Comparison of ENCODE assay signal across 19 mouse cellular contexts in genomic region chr14:79534206-79534605, GRCm38 (mm10). TPM values are rescaled to one million over a fixed set of nuclear protein-coding genes. Genes with fewer than 3 reads are reported as not detected.
DNase-seq lines count a peak whose midpoint lies in the region; ATAC-seq and TF ChIP-seq lines count a peak whose summit lies in the region.
"Had no signal": no experiment of that assay in that cellular context is flagged by ENCODE, and none has a peak within 500 bp of the region (broad histone marks: within the 10 kb centered on the region; RNA-seq: fewer than 3 reads in every experiment).

No protein-coding gene starts in this region.

- ATAC-seq in megakaryocyte, adult 5-6 weeks (ENCODE audit: poor library complexity, severe bottlenecking) = no peak
- ATAC-seq: midbrain, embryonic 13.5 days had no signal

- no peaks in the 10 kb centered on the region for H3K36me3 ChIP-seq in heart, embryonic 10.5 days
- H3K36me3 ChIP-seq in megakaryocyte, embryonic 14.5 days (replicated peaks; ENCODE audit: low read length) = peaks cover 31% of the 10 kb centered on the region
- H3K36me3 ChIP-seq in small intestine, adult 2 months (ENCODE audit: control insufficient read depth, insufficient read depth, low read length) = peaks cover 8% of the 10 kb centered on the region
- H3K36me3 ChIP-seq: forebrain, embryonic 12.5 days; limb, embryonic 12.5 days; midbrain, embryonic 13.5 days; neural tube, embryonic 15.5 days had no signal

- no peak for TF ChIP-seq CTCF in small intestine, adult 2 months (IDR thresholded peaks at IDR 0.05; ENCODE audit: extremely low read depth, insufficient read length, insufficient replicate concordance, low read depth, low read length)

- H3K27me3 ChIP-seq in heart, embryonic 10.5 days (ENCODE audit: insufficient read depth, poor library complexity, severe bottlenecking) = no peaks in the 10 kb centered on the region
- no peaks in the 10 kb centered on the region for H3K27me3 ChIP-seq in megakaryocyte, embryonic 14.5 days (replicated peaks)
- no peaks in the 10 kb centered on the region for H3K27me3 ChIP-seq in small intestine, adult 2 months (ENCODE audit: control insufficient read depth, insufficient read depth, low read length)
- H3K27me3 ChIP-seq: forebrain, embryonic 12.5 days; limb, embryonic 12.5 days; midbrain, embryonic 13.5 days; neural tube, embryonic 15.5 days had no signal

- H3K27ac ChIP-seq in heart, embryonic 10.5 days = peak overlapping the region; percentile 42; the same call in 1 of the 2 replicates
- peak overlapping the region; percentile 39; the same call in 1 of the 2 replicates for H3K27ac ChIP-seq in small intestine, adult 2 months (ENCODE audit: insufficient read depth, low read depth, low read length)
- H3K27ac ChIP-seq: forebrain, embryonic 12.5 days; hindbrain, embryonic 14.5 days; limb, embryonic 12.5 days; midbrain, embryonic 13.5 days; neural tube, embryonic 15.5 days had no signal

- H3K4me3 ChIP-seq in heart, embryonic 10.5 days = no peak overlapping the region
- H3K4me3 ChIP-seq in megakaryocyte, embryonic 14.5 days (replicated peaks) = peak overlapping the region; percentile 83
- H3K4me3 ChIP-seq in small intestine, adult 2 months (ENCODE audit: low read depth, low read length) = no peak overlapping the region
- H3K4me3 ChIP-seq: forebrain, embryonic 12.5 days; limb, embryonic 12.5 days; midbrain, embryonic 13.5 days; myocyte; neural tube, embryonic 15.5 days had no signal

- TF ChIP-seq POLR2A in small intestine, adult 2 months (IDR thresholded peaks at IDR 0.05; ENCODE audit: low read depth, low read length) = no peak

- H3K9me3 ChIP-seq in heart, embryonic 10.5 days = no peaks in the 10 kb centered on the region
- H3K9me3 ChIP-seq in megakaryocyte, embryonic 14.5 days = no peaks in the 10 kb centered on the region
- H3K9me3 ChIP-seq: forebrain, embryonic 12.5 days; limb, embryonic 12.5 days; midbrain, embryonic 13.5 days; neural tube, embryonic 15.5 days had no signal

- 58% methylated on average over 3 of the region's 3 CpGs for WGBS in heart, embryonic 10.5 days
- WGBS in small intestine, adult 2 months = 68% methylated on average over 3 of the region's 3 CpGs

- intact Hi-C loops in heart, postnatal 14 days (cut with DNase I) = no loop called here

- H3K4me1 ChIP-seq in heart, embryonic 10.5 days = peaks cover 6% of the 10 kb centered on the region
- peaks cover 59% of the 10 kb centered on the region for H3K4me1 ChIP-seq in megakaryocyte, embryonic 14.5 days
- H3K4me1 ChIP-seq in small intestine, adult 2 months (ENCODE audit: control insufficient read depth, insufficient read depth, insufficient read length, low read length) = peaks cover 8% of the 10 kb centered on the region
- H3K4me1 ChIP-seq: forebrain, embryonic 12.5 days; limb, embryonic 12.5 days; midbrain, embryonic 13.5 days; neural tube, embryonic 15.5 days had no signal

- no peak for DNase-seq in heart, embryonic 10.5 days (ENCODE audit: low spot score)
- DNase-seq in heart, postnatal 14 days = no peak
- peak; percentile 58 for DNase-seq in induced T-regulatory cell, adult 2 months (ENCODE audit: low read depth)
- no peak for DNase-seq in spleen, postnatal 4 days (ENCODE audit: low spot score in 2 of 2)
- DNase-seq: cerebellum, postnatal 10 days; kidney, adult 11 months; kidney, postnatal 25 days; layer of hippocampus, adult 9-11 months; right cerebral cortex, postnatal 25 days; thymus, adult 2 months had no signal

RNA-seq across cellular contexts. Expression of gene Wbp4, which starts 52.9 kb away (rescaled TPM):
- polyA plus RNA-seq in heart, embryonic 10.5 days (2016; fragmentation: Nextera tagmentation; extraction: Ambion mirVana) = 28.4 and 33.6 TPM in 2 replicates
- total RNA-seq in heart, postnatal 14 days (2021) = 10 to 100 TPM; 19.8 to 21.8 TPM
- polyA plus RNA-seq in megakaryocyte, embryonic 14.5 days (2012; ENCODE audit: insufficient read depth, low replicate concordance) = 3.9 and 4.4 TPM in 2 replicates
- total RNA-seq in megakaryocyte, adult 5-6 weeks (2015) = 31.4 and 38.6 TPM in 2 replicates
- 72.6 and 75.8 TPM in 2 replicates for total RNA-seq in megakaryocyte, adult 5-6 weeks (2017)
- polyA plus RNA-seq in small intestine, adult 2 months (2012; rRNA removed) = 0.98 and 2.0 TPM in 2 replicates

RNA-seq across cellular contexts. Expression of gene Elf1, which starts 53.2 kb away (rescaled TPM):
- 7.4 and 7.5 TPM in 2 replicates for polyA plus RNA-seq in heart, embryonic 10.5 days (2016; fragmentation: Nextera tagmentation; extraction: Ambion mirVana)
- 10 to 100 TPM; 20.8 to 21.5 TPM for total RNA-seq in heart, postnatal 14 days (2021)
- 1.5 and 3.9 TPM in 2 replicates for polyA plus RNA-seq in megakaryocyte, embryonic 14.5 days (2012; ENCODE audit: insufficient read depth, low replicate concordance)
- total RNA-seq in megakaryocyte, adult 5-6 weeks (2015) = 66.4 and 69.3 TPM in 2 replicates
- total RNA-seq in megakaryocyte, adult 5-6 weeks (2017) = 138 and 142 TPM in 2 replicates
- polyA plus RNA-seq in small intestine, adult 2 months (2012; rRNA removed) = 6.4 and 20.1 TPM in 2 replicates

RNA-seq across cellular contexts. Expression of gene Sugt1, which starts 53.3 kb away (rescaled TPM):
- 106 and 123 TPM in 2 replicates for polyA plus RNA-seq in heart, embryonic 10.5 days (2016; fragmentation: Nextera tagmentation; extraction: Ambion mirVana)
- 10 to 100 TPM; 70.4 to 72.2 TPM for total RNA-seq in heart, postnatal 14 days (2021)
- polyA plus RNA-seq in megakaryocyte, embryonic 14.5 days (2012; ENCODE audit: insufficient read depth, low replicate concordance) = 0.22 and 1.7 TPM in 2 replicates
- 99.6 and 121 TPM in 2 replicates for total RNA-seq in megakaryocyte, adult 5-6 weeks (2015)
- 145 and 165 TPM in 2 replicates for total RNA-seq in megakaryocyte, adult 5-6 weeks (2017)
- 1.2 and 1.7 TPM in 2 replicates for polyA plus RNA-seq in small intestine, adult 2 months (2012; rRNA removed)

Comparison
In these comparisons a context has a peak if more than half of its experiments do, and no peak if none do; other contexts are left out.
1. RNA of gene Sugt1, which starts 53.3 kb away (polyA plus RNA-seq): 106 to 123 TPM in heart, embryonic 10.5 days; 1.2 to 1.7 TPM in small intestine, adult 2 months and 0.22 to 1.7 TPM in megakaryocyte, embryonic 14.5 days; every median in the first group is over 10 times any median in the second.